Mouse (Mus musculus): Measurements from ENCODE around the gene Tcf7l2.

GRCm38 (mm10) chr19:55966066-55966465, 224.4 kb downstream of the Tcf7l2 start:
- no peak for TF ChIP-seq CTCF (IDR thresholded peaks at IDR 0.05; ENCODE audit: control insufficient read depth, insufficient read depth, insufficient replicate concordance, low read depth, low read length)
- TF ChIP-seq POLR2A (IDR thresholded peaks at IDR 0.05; ENCODE audit: control insufficient read depth, low read depth, low read length) = no peak

All from testis, adult 2 months (tissue).